Mouse (Mus musculus) heart, adult 18-20 months (tissue): ENCODE results near the gene Sik1. TPM values are rescaled to one million over a fixed set of nuclear protein-coding genes. Genes with fewer than 3 reads are reported as not detected.

Experiments used
- DNase-seq, 2 experiments: peaks; one replicate each; pipeline ENCODE4 v3.0.0; 2021 to 2022; ENCODE audit warnings: mixed read lengths in 1 of 2
- total RNA-seq, 2 experiments: library from RNA; stranded (reverse); gene quantifications; 2 replicates each; pipeline ENCODE4 v1.2.3; 2021

Sik1 gene
- total RNA-seq, 2 experiments from 2014 or later, result 50.5 to 54.1 TPM

DNA sequence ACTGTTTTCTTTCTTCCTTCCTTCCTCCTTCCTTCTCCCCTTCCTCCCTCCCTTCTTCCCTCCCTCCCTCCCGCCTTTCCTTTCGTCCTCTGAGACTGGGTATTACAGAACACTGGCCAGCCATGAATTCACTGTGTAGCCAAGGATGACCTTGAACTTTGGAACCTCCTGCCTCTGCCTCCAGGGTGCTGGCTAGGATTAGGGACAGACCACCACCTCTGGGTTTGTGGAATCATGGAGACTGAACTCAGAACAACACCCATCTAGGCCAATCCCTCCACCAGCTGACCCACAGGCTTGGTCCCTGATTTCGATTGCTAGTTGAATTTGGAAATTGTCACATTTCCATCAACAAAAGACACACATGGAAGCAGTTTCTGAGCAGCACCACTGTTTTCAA lies 49.1 kb downstream of the Sik1 start:
- DNase-seq, result no peak

DNA sequence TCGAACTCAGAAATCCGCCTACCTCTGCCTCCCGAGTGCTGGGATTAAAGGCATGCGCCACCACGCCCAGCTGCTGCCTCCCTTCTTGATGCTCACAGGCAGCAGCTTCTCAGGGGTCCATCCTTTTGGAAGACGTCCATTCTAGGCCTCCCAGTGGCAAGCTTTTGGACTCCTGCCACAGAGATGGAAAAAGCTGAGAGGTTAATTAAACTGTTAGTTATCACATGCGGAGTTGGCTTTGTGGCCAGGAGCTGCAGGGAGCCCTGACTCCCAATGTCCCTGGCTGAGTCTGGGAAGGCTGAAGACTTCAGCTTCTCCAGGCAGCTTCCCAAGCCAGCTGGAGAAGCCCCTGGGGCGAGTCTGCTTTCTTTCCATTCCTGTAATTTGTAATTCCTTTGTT lies 49.6 kb downstream of the Sik1 start:
- DNase-seq, result no peak

DNA sequence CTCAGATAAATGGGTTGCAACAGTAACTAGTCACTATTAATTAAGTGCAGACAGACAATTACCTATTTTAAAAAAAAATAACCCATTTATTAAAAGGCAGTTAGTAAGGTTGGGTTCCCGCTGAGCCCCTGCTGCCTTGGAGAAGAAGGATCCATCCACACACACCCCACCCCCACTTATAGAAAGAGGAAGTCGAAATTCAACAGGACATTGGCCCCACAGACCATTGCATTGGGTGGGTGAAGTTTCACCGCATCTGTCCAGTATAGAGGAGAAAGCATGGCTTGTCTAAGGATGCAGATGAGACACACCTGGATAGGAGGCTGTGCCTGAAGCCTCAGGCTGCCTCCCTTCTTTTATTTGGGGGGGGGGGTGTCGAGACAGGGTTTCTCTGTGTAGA lies 50.0 kb downstream of the Sik1 start:
- DNase-seq, result no peak

DNA sequence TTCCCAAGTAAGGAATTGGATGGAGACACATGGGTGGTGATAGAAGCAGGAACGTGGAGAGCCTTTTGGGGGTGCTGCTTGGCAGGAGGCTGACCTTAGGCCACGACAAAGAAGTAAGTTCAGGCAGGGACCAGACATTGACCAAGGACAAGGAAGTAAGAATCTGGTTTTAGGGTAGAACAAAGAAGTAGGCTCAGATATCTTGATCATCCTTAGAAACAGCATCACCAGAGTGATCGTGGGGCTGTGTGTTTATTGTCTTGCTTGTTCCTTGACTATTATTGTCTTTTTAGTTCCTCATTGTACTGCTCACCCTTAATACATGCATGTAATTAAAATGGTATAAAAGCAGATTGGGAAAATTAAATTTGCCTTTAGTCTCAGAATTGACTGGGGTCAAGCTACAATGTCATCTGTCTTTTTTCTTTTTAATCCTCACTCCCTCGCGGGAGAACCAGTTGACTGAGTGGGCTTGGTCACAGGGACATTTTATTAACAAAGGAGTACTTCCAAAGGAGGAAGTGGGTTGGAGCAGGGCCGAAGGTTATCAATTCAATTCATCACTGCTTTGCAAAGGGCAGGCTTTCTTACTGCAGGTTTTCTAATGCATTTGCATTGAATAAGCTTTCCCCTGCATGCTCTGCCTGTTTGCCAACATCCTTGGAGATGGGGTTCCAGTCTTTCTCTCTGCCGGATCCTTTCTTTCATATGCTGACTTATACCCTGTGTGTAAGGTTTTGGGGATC lies 53.2 kb downstream of the Sik1 start:
- no peak for DNase-seq

DNA sequence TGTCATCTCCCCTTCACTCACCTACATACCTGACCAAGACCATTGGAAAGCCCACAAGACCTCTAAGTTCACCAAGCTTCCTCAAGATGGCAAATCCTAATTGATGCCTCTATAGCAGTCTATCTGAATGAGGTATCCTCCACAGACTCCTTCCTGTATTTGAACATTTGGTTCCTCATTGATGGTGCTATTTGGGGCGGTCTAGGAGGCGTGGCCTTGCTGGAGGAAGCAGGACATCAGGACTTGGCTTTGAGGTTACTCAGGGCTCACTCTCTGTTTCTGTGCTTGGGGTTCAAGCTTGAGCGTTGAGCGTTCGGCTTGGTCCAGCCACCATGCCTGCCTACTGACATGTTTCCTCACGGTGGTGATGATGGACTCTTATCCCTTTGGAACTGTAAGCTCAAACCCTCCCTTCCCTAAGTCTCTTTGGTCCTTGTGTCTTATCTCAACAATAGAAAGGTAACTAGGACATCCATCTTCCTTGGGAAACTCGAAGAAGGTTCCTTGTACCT lies 54.7 kb downstream of the Sik1 start:
- DNase-seq, result no peak

DNA sequence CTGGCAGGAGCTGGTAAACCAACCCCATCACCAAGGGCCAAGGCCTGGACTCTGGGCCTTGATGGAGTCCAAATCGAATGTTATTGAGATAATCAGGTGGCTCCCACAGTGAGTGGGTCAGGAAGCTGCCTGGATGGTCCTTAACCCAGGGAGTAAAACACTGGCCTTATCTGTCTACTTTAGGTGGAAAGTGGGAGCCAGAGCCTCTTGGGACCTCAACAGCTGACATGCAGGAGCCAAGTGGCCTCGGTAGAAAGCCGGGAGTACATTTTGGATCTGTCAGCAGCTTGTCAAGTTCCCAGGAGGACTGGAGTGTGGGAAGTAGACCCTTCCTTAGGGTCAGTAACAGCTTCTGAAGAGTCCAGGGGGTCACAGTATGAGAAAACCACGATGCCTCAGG lies 59.7 kb downstream of the Sik1 start:
- no peak for DNase-seq

Other genes with a start within 250 kb of the Sik1 start
- gene Cbs, start 218.6 kb downstream of the Sik1 start, total RNA-seq, result 1 to 10 TPM; 3.4 to 4.9 TPM
- 10 to 100 TPM; 68.6 to 77.1 TPM for gene U2af1, start 196.9 kb downstream of the Sik1 start, total RNA-seq
- not detected for gene Cryaa, start 178.0 kb downstream of the Sik1 start, total RNA-seq
- gene Rrp1b, start 180.3 kb upstream of the Sik1 start, total RNA-seq, result 1 to 10 TPM; 6.3 to 6.9 TPM
- 1 to 10 TPM; 1.2 to 1.4 TPM for gene Hsf2bp, start 180.5 kb upstream of the Sik1 start, total RNA-seq